Mouse (Mus musculus) cerebral cortex, adult 2 months (tissue): ENCODE results near the gene Tor1b.

Experiments
- WGBS: fragments of 180-500 bp; shearing (Covaris S2); methylation state at CpG from one replicate; pipeline ENCODE4 v1.1.7; 2018; 5-methylcytosine and 5-hydroxymethylcytosine counted together

Gene Tor1b

GRCm38 (mm10) chr2:30985111-30986020 lies 32.6 kb downstream of the Tor1b start:
- WGBS: 35% methylated on average over 17 of the region's 17 CpGs

GRCm38 (mm10) chr2:30990221-30990620 lies 37.5 kb downstream of the Tor1b start:
- 94% methylated on average over 9 of the region's 9 CpGs for WGBS

- WGBS: 69% methylated on average over 4 of the region's 4 CpGs
Observed at GRCm38 (mm10) chr2:30994853-30995252, 42.1 kb downstream of the Tor1b start.

DNA sequence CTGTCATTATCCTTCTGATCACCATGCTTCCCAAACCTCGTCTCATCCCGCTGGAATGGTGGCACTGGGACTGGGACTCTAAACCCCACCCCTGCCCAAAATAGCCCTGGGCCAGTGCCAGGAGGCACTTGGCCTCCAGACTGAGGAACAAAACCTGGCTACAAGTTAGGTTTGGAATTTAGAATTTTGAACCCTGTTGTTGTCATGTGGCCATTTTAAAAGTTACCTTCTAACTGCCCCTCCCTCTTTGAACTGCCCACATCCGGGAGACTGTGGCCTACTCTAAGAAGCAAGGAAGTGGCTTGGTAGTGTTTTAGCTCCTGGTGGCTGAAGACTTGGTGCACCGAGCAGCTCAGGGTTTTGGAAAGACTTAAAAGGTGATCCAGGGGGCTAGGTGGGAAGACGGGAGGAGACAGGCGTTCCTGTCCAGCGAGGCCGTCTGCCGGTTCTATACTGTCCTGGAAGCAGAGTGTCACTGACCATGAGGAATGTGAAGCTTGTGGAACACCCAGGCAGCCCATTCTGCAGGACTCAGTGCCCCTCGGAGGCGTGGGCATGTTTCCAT lies 42.8 kb downstream of the Tor1b start:
- 73% methylated on average over 11 of the region's 11 CpGs for WGBS

DNA sequence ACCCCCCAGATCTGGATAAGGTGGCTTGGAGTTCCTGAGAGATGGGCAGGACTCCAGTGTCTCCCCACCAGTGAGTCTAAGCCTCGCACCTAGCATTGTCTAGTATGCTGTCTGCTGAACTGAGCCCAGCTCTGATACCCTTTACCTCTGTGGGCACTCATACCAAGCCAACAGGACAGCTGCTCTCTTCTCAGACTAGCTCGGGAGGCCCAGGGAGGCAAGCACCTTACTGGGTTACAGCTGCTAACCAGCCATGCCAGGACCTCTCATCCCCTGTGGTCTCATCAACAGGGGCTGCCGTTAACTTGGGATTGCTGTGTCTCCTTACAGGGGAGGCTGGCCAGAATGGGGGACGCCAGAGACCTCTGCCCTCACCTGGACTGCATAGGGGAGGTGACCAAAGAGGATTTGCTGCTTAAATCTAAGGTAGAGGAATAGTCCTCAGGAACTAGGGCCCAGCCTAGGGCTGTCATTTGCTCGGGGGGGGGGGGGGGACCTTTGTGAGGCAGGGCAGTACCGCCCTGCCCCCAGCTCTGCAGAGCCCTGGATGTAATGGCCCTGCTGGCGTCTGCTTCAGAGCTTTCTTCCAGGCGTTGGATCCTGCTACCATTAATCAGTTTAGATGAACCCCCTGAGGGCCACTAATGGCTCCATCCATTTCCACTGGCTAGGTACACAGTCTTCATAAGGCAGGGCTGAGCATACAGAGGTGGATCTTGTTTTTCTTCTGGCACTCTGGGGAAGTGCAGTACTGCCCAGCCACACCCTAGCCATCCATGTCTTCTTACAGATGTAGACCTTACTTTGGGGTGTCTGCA lies 45.9 kb downstream of the Tor1b start:
- 84% methylated on average over 8 of the region's 8 CpGs for WGBS

DNA sequence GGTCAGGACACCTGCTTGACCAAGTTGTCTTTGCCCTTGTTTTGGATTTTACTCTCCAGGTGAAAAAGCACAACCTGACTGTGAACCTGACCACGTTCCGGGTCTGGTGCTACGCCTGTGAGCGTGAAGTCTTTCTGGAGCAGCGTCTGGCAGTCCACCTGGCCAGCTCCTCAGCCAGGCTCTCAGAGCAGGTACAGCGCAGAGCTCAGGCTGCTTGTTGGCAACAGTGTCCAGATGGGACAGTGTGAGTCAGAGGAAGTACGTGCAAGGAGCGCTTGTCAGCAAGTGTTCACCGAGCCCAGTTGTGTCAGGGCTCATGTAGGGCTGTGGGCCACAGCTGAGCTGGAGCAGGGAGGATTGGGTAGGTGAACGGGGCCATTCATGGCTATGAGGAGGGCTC lies 50.1 kb downstream of the Tor1b start:
- 79% methylated on average over 10 of the region's 10 CpGs for WGBS

- WGBS: 76% methylated on average over 2 of the region's 2 CpGs
Observed at GRCm38 (mm10) chr2:31005453-31005852, 52.7 kb downstream of the Tor1b start.

GRCm38 (mm10) chr2:31006434-31006833 lies 53.7 kb downstream of the Tor1b start:
- WGBS: 75% methylated on average over 5 of the region's 5 CpGs

DNA sequence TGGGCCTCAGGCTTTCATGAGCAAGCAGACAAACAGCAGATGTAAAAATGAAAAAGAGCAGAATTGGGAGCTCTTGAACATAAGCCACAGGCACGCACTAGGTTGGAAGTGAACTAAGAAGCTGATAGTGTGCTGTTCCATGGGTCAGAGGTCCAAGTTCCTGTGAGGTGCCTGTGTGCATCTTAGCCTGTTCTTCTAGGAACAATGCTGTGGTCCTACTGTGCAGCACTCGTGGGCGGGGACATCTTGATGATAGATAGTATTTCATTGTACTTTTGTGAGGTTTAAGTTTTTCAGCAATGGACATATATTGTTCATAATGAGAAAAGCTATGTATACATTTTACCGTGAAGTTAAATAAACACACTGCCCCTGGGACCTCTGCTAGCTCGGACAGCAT lies 54.4 kb downstream of the Tor1b start:
- WGBS: 91% methylated on average over 5 of the region's 5 CpGs
